Mouse (Mus musculus): ENCODE measurements at regions not wholly inside any gene's neighbourhood (a gene's known extent, or its start where the extent isn't known, plus 50 kb on each side); places are given as distances from the start of the nearest gene placed in this dataset.

DNA sequence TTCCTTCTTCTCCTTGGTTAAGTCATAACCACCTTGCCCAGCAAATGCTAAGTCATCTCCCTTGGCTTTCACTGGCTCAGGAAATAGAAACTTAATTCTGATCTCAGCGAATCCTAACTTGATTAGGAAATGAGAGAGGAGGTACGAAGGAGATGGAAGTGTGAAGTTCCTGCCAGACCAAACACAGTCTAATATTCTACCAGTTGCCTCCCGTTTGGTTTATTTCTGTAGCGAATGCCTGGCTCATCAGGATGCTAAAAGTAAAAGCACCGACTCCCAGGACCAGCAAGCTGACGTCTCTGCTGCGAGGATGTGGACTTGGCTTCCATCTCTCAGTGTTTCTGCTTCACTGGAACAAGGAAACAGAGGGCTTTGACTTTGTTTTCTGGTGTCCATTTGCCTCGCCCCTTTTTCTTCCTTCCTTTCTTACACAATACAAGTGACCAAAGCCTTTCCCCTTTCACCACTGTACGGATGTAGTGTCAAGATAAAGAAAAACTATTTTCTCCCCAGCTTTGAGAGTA lies 204.3 kb downstream of the Dusp6 start:
- DNase-seq, result no peak

DNA sequence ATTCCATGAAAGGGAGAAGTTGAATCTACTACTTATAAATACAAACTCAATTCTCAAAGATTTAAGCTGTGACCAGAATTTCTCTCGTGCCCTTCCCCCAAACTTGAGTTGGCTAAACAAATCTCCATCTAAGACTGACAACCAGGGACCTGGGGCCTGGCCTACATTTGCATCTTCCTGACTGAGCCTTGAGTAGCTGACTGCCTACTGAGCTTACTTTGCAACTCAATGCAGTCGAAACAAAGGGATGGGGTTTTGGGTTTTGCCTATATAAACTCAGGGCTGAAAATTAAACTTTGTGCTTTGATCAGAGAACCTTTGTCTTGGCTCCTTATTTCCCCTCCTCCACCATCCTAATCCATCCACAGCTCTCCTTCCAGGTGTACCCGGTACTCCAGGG lies 205.9 kb downstream of the Dusp6 start:
- DNase-seq, result no peak

DNA sequence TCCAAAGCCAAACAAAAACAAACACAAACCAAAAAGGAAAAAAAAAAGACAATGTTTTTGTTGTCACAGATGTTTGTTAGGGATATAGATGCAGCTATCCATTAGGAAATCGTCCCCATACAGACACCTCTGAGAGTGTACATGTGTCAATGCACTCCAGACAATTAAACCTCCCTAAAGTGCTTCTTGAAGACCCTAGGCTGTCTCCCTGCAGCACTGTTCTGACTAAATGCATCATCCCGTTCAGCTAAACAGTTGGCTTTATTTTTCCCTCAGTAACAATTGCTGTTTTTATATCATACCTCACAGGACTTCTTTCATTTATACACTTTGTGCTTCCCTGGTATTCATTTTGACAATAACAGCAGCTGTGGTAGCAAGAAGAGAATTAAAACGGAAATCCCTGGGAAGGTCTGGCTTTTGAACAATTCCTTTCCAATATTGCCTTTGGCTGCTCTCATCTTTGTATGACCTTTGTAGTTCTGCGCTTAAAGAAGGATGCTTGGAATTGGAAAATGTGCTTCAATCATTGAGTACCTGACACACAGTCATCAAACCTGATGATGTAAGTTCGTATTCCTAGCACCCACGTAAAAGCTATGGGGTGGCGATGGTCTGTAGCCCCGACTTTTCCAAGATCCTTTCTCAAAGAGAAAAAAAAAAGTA lies 208.9 kb downstream of the Dusp6 start:
- no peak for DNase-seq

DNA sequence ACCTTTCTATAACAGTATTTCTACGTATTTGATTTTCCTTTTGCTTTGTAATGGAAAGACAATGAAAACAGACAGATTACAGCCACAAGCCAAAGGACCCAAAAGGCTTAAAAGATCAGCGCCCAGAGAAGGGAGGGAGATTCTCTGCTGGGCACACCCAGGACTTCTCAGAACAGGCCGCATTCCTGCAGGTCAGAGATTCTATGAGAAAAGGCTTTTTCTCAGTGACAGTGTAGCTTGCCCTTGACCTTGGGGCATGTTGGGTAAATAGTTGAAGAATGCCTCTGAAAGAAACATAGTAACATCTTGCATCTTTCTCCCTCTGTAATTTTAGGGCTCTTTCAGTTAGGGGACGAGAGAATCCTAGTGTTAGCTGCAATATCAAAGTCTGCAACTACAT lies 209.8 kb downstream of the Dusp6 start:
- DNase-seq, result no peak

DNA sequence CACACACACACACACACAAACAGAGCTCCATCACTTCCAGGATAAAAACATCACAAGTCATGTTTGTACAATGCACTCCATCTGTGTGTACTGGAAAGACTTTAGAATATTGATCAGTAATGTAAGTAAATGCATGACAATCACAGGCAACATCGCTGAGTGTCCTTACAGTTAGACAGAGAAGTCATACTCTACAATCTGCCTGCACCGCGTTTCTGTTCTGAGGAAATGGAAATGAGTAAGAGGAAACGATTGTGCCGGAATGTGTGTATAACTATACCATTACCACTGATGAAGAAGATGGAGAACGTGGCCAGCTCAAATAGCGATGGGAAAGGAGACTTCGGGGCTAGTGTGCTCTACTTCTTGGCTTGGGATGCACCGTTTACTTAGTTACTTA lies 210.7 kb downstream of the Dusp6 start:
- no peak for DNase-seq

DNA sequence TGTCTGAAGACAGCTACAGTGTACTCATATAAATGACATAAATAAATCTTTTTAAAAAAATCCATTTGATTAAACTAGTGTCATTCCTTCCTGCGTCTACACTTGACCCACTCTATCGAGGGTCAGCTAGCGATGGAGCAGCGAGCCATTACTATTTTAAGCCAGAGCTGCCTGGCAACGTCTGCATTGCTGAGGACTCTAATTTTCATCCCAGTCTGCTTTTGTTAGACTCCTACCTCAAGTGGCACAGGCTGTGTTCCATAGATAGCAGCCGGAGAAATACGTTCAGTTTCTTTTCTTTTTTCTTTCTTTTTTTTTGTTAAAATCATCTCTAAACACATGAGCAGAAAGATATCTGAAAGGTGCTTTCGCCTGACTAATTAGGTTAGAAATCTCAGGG lies 211.5 kb downstream of the Dusp6 start:
- DNase-seq, result no peak

DNA sequence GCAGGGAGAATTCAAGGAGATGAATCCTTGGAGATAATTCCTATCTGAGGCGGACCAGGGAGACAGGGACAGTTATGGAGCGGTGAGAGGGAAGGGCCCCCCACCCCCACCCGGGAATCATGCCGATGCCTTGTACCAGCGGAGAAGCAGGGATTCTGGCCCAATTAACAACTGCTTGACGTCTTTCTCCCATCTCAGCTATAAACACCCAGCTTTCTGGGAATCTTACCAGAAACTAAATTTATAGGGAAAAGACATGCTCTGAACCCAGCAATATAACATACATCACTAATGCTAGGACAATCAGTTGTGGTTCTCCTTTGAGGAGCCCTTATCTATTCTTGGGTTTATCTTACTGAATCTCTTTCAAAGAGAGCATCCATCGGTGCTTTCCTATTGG lies 213.2 kb downstream of the Dusp6 start:
- DNase-seq, result no peak

DNA sequence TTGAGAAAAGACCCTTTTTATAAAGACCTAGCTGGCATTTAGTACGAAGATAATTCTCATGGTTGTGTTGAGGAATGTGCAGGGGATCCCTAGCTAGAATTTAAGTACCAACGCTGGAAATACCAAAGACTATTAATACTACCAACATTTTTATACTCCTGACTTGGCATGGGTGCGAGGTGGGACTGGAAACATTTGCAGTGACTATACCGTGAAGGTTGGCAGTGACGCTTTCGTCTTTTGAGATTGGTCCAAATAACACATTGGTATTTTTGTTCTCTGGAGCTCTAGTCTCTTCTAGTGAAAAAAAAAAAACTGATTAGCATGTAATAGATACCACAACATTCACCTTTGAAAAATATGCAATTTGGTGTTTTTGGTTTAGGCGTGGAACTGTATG lies 213.7 kb downstream of the Dusp6 start:
- DNase-seq, result no peak

DNA sequence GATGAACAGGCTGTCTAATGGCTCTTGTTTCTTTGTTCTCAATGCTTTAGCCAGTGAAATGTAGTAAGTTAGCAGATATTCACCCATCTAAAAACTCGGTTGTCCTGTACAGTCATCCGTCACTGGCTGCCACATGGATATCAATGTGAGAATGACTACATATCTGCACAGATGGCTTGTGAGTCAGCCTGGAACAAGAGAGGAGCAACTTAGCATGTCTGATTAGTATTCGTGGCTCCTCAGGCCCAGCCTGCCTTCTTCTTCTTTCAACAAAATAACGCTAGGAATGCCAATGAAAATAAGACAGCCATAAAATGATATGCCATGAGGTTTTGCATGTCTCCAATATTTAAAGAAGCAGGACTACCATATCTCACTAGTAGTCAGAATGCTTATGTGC lies 217.5 kb downstream of the Dusp6 start:
- no peak for DNase-seq

DNA sequence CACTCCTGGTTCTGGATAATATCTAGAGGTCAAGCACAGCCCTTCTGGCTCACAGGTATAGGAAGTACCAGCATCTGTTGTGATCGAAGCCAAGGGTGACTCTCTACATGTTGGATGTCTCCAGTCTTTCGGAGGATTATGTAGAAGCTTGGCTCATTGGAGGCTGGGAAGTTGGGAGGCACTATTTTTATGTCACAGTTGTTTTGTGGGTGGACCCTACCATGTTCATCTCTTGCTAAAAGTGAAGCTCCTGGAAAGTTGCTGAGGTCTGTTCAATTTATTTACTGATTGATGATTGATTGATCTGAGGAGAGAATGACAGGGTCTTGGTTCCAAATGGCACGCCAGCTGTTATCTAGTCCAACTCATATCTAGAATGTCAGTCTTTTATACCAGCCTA lies 219.0 kb downstream of the Dusp6 start:
- no peak for DNase-seq

DNA sequence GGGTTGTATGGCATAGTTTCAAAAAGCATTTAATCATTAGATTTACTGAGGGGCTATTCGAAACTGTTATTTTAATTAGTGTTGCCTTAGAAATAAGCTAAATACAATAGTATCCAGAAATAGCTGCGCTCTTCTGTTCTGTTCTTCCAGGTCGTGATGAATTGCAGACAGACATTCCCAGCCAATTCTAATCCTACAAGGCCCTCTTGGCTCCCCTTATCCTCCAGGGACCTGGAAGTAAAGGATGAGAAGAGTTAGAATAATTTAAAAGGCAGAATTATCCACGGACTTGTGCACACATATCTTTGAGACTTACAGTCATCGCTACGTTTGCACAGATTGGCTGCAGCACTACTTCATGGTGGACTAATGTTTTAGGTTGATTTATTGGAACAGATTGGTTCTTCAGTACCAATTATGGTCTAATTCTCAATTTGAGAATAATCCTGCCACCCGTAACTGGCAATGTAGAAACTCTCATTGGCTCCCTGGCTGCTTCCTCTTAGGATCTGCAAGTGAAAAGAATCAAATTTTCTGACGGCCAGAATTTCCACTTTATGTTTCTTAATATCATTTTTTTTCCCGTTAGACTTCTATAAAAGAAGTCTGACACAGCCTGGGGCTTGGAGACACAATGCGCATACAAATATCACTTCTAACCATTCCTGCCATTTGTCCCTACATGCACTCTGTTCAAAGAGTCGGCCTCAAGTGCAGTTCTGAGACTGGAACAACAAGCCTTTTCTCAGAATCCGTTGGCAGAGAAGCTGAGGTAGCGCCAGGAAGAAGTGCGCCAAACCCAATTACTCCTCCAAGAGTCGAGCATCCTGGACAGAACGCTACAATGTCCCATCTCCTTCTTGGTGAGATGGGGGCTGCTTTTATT lies 225.4 kb downstream of the Dusp6 start:
- DNase-seq, result peak; percentile 31 to 47

DNA sequence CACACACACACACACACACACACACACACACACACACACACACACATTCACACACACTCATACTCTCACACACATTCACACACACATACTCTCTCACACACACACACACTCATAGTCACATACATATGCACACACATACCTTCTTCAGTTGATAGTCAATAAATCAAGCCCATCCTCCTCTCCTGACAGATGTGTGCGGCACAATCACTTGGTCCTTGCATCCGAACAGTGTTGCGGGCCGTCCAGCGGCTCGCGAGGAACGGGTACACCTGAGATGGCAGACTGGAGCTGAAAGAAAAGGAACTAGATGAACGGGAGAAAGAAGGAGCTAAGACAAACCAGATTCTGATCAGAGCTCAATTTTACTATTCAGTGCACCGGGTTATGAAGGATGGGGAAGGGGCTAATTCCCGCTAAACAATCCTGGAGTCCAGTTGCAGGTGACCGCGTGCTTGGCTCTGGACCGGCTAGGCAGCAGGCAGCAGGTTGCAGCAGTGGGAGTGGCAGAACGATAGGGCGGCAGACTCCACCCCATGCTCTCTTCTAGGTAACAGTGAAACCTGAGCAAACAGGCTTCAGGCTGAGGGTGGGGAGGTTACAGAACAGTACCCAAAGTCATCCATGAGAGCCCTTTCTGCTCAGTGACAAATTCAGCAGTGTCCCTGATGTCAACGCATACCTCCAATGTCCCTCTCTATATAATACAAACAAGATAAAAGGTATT lies 247.8 kb downstream of the Csl start:
- no peak for DNase-seq

DNA sequence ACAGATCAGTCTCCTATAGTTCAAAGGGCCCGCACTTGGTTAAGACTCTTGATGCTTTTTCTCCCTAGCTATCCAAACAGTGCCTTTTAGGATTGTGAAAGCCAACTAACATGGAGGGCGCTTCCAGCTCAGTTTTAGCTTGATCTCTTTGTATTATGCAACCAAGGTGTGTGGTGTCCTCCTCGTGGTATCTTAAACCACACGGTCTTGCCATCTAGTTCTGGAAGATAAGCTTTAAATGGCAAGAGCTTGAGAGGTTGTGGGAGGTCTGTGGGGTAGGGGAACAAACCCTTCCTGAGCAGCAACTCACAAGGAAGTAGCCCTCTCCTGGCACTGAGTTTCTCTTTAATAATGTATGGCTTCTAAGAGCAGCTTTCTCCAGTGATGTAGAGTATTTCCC lies 241.5 kb downstream of the Csl start:
- DNase-seq, result no peak

DNA sequence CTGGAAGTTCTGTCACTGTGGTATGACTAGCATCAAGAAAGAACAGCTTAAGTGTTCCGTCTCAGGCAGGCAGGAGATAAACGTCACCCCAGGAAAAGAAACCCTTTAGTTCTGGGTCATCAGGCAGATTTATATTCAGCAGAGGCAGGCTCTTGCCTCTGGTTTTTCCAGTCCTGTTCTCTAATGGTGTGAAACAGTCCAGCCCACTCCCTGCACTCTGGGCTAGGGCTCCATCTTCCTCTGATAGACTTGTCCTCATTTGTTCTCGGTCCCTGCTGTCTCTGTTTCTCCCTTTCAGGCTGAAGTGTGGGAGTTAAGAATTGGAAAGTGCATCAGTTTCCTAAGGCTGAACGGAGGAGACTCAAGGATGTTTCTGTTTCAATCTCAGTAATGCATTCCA lies 240.0 kb downstream of the Csl start:
- DNase-seq, result no peak

DNA sequence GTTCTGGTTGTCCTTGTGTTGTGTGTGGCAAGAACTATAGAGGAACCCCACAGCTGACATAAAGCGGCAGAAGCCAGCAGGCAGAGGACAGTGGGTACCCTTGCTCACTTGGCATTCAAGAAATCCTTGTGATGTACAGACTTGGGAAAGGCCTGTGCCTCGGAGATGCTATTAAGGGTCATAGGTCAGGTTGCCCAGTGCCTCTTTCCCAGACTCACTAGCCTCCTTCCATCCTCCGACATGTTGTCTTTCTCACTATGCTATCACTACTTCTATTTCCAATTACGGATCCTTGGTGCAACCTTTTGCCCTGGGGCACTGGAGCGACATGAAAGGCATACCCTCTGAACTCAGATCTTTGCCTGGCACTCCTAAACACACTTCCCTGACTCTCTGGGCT lies 235.6 kb downstream of the Csl start:
- DNase-seq, result no peak

DNA sequence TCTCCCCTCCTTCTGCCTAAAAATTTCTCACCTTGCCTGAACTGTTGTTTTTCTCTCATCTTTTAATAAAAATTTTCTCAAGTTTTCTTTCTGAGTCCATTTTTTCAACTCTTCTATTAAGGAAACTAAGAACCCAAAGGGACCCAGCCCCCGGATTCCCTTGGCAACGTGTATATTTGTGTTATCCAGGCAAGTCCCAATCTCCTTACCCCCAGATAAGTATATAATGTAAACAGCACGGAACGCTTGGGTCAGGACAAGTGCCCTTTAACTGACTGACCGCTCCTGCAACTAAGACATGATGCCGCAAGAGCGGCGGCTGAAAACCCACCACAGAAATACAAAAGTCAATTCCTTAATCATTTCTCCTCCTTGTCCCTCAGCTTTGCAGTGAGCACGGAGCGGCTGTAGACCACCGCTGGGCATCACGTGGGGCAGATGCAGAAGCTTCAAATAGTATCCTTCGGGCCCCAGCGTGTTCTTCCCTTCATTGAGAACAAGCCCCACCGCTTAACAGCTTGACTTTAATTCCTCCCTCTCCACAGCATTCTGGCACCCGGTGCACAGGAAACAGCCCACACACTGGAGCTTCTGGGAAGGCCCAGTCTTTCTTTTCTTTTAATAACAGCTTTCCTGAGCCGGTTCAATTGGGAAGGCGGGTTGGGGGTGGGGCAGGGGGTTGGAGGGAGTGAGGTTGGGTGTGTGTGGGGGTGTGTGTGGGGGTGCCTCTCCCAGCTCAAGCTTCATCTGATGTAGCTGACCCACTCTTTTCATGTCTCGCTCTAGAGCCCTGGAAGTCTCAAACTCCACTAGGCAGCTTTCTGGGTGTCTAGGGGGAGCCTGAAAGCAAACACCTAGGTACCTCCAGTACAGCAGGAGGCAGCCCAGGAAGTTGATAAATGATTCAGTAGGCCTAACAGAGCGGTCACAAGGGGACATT lies 234.9 kb downstream of the Csl start:
- DNase-seq, result peak; percentile 46 to 58

DNA sequence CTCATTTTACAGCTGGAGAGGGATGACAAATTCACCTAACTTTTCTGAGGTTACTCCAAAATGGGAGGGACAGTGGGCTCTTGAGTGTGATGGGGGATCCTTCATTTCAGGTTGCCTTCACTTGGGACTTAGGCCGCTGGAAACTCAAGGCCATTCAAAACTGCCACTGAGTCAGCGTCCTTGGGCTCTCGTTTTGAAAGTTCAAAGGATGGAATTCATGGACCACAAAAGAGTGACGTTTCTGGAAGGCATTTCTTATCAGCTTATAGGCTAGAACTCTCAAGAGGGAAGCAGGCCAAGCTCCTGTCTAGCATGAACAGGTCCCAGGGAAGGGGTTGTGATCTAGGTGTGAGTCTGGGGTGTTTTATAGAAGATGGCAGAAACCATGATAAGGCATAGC lies 233.3 kb downstream of the Csl start:
- no peak for DNase-seq

DNA sequence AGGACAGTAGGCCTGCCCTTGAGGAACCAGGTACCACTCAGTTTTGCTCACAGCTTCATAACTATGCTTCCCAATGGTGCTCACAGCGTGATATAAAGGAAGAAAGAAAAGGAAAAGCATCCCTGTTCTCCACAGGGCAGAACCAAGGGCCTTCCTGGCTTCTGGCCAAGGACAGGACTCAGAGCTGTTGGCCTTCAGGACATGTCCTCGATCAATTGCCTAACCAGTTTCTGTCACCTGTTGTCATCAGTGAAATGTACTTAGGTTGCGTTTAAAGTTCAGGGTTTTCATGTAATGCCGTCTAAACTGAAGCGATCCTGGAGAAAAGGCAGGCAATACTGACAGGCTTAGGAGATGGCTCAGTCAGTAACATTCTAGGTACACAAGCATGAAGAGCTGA lies 232.9 kb downstream of the Csl start:
- DNase-seq, result peak in 1 of 2 experiments; percentile 13

DNA sequence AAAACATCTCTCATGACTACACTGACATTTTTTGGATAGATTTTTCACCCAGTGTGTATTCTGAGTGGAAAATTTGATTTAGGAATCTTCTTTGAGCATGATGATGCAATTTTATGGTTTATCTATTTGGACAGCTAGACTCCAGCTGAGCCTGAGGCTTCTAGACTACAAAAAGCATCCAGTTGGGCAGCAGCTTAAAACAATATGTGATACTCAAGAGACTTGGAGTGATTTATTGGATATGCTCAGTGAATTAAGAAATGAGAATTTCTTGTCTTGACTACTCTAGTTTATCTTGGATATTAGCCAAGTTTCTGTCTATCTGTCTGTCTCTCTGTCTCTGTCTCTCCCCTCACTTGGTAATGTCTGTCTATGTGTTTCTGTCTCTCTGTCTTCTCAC lies 228.4 kb downstream of the Csl start:
- no peak for DNase-seq

DNA sequence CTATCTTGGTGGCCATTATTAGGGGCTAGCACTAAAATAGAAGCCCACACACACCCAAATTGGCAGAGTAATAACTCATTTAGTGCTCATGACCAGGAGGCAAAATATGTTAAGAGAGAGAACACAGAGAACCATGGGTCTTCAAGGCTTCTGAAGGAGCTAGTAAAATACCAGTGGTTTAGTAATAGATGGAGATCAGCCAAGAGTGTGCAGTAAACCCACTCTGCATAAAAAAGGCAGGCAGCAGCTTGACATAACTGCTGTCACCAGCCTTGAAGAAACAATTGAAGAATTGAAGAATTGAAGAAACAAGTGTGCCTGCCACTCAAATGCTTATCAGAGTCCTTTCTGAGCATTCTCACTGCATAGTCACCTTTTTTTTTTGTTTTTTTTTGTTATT lies 227.9 kb downstream of the Csl start:
- no peak for DNase-seq

DNA sequence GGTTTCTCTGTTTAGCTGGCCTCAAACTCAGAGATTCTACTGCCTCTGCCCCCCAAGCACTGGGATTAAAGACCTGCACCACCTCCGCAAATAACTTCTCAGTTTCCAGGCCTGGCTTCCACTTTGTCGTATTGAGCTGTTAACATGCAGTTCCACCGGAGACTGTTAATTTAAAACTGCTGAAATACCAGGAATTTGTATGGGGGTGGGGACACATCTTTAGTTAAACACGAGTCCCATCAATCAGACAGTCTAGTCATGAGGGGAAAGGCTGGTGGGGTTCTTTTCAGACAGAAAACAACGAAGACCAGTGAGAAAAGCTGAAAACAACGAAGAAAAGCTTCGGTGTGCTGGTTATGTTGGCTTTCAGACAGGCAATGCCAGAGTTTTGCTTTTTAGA lies 227.5 kb downstream of the Csl start:
- DNase-seq, result no peak

DNA sequence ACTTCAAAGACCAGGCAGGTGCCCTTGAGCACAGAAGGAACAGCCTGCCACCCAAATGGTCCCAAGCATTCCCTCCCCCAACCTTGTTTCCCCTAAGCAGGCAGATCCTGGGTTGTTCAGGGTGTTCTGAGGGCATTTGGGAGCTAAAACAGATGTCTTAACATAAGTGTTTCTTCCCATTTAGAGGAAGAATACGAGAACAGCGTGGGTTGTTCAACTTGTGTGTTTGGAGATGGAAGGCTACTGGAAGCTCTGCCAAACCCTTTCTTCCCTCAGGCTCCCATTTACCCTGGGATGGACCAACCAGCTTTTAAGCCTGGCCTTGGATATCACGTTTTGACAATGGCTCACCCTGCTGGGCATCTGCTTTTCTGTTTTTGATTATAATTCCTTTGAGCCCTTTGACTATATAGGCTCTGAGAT lies 226.8 kb downstream of the Csl start:
- DNase-seq, result peak in 1 of 2 experiments; percentile 15

All from cerebellum, postnatal 10 days (tissue).